Mouse (Mus musculus): Measurements from ENCODE around the gene Olfr615.
"Not testable (repeated sequence)": the region's sequence is repeated elsewhere in the genome, so short reads cannot be mapped to it uniquely, and the experiment has no call there.

Gene Olfr615

GRCm38 (mm10) chr7:103555779-103556178 lies at the start of gene Olfr615:
Gene Olfr615, plus strand, starts transcription at chr7:103556079.
- DNase-seq (ENCODE audit: extremely low spot score), result no peak

GRCm38 (mm10) chr7:103512022-103512421 lies 43.9 kb upstream of the Olfr615 start, which contains the start of gene Olfr610:
Gene Olfr610, minus strand, starts transcription at chr7:103512122.
- no peak for DNase-seq (ENCODE audit: extremely low spot score)

- DNase-seq (ENCODE audit: extremely low spot score), result not testable (repeated sequence)
Observed at GRCm38 (mm10) chr7:103520746-103521145, 35.1 kb upstream of the Olfr615 start, which contains the start of gene Olfr611. Gene Olfr611, minus strand, starts transcription at chr7:103520846.

- not testable (repeated sequence) for DNase-seq (ENCODE audit: extremely low spot score)
Observed at GRCm38 (mm10) chr7:103542617-103543016, 13.3 kb upstream of the Olfr615 start, which contains the start of gene Olfr612. Gene Olfr612, minus strand, starts transcription at chr7:103542717.

GRCm38 (mm10) chr7:103547774-103548173 lies 8.1 kb upstream of the Olfr615 start, which contains the start of gene Olfr613:
Gene Olfr613, plus strand, starts transcription at chr7:103548074.
- DNase-seq (ENCODE audit: extremely low spot score), result no peak

- DNase-seq (ENCODE audit: extremely low spot score), result no peak
Observed at GRCm38 (mm10) chr7:103569043-103569442, 13.2 kb downstream of the Olfr615 start, which contains the start of gene Olfr616. Gene Olfr616, minus strand, starts transcription at chr7:103569143.

GRCm38 (mm10) chr7:103572761-103573160 lies 16.9 kb downstream of the Olfr615 start, which contains the start of gene Olfr617:
Gene Olfr617, plus strand, starts transcription at chr7:103573061.
- DNase-seq (ENCODE audit: extremely low spot score), result no peak

GRCm38 (mm10) chr7:103589803-103590202 lies 33.9 kb downstream of the Olfr615 start, which contains the start of gene Olfr618:
Gene Olfr618, plus strand, starts transcription at chr7:103590103.
- DNase-seq (ENCODE audit: extremely low spot score), result no peak

- no peak for DNase-seq (ENCODE audit: extremely low spot score)
Observed at GRCm38 (mm10) chr7:103600275-103600674, 44.4 kb downstream of the Olfr615 start, which contains the start of gene Olfr619. Gene Olfr619, plus strand, starts transcription at chr7:103600575.

GRCm38 (mm10) chr7:103607425-103607824 lies 51.5 kb downstream of the Olfr615 start:
- DNase-seq (ENCODE audit: extremely low spot score), result no peak

GRCm38 (mm10) chr7:103612434-103612833 lies 56.6 kb downstream of the Olfr615 start, which contains the start of gene Olfr620:
Gene Olfr620, minus strand, starts transcription at chr7:103612534.
- DNase-seq (ENCODE audit: extremely low spot score), result no peak
